Mouse (Mus musculus): ENCODE data around the gene Peak1.

Gene Peak1

DNA sequence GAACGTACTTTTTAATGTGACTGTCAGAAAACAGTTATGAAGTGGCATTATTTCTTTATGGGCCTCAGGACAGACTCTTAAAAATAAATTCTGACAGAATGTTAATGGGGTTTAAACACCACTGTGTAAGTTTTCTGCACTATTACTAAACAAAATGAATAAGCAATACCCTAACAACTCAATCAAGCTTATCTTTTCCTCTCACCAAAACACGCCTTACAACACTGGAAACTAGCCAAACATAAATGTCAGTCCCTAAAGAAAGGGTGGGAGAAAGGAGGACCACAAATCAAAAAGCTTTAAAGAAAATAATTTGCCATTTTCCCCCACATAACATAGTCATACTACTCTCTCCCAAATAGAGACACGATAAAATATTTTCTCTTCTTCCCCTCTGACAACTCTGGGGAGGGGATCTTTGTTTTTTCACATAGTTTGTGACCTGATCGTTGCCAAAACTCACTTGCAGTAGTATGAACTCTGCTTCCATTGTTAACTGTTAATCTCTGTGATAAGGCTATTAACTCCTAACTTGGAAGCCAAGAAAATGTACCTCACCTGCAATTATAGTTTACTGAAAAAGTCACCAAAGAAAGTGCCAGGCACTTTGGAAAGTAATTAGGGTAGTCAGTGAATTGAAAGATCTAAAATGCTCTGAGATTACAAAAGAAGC lies 1.8 kb downstream of the Peak1 start:
- peak; percentile 20 for DNase-seq (ENCODE audit: inconsistent ontology term)

DNA sequence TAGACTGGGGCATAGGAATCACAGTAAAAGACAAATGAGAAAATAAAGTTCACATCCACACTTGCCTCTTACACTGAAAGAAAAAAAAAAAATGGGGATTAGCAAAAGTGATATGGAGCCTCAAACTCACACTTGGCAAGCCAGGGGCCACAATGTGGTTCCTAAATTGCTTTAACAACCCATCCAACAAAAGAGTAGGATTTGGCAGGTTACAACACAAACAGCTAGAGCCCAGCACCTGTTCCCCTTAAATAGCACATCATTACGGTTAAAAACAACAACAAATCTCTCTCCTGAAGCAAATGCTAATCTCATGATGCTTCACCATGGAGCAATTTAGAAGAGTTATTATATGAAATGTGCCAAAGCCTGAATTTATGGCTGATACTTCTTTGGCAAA lies 2.5 kb downstream of the Peak1 start:
- no peak for DNase-seq (ENCODE audit: inconsistent ontology term)

DNA sequence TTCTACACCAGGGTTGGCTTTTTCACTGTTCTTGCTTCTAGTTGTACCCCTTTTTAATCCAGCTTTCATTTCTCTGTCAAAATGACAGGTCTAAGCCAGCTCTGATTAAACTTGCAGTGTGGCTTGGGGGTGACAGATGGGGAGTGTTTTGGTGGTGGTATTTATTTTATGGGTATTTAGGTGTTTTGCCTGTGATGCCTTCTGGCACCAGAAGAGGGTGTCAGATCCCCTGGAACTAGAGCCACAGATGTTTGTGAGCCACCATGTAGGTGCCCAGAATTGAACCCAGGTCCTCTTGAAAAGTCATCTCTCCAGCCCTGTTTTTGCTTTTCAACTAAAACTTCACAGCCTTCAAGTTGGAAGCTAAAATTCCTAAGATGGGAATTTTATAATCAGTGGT lies 3.5 kb downstream of the Peak1 start:
- DNase-seq (ENCODE audit: inconsistent ontology term): no peak

DNA sequence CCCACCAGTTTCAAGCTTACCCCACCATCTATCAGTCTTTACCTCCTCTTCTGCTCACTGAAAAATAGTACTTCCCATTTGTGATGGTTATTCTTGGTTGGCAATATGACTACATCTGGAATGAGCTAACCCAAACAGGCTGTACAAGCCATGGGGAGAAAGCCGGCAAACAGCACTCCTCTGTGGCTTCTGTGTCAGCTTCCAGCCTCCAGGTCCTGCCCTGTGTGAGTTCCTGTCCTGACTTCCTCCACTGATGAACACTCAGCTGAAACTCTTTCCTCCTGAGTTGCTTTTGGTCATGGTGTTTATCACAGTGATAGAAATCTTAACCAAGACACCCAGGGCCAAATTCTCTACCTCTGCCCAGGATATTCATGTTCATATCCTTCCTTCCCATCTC lies 5.2 kb downstream of the Peak1 start:
- no peak for DNase-seq (ENCODE audit: inconsistent ontology term)

DNA sequence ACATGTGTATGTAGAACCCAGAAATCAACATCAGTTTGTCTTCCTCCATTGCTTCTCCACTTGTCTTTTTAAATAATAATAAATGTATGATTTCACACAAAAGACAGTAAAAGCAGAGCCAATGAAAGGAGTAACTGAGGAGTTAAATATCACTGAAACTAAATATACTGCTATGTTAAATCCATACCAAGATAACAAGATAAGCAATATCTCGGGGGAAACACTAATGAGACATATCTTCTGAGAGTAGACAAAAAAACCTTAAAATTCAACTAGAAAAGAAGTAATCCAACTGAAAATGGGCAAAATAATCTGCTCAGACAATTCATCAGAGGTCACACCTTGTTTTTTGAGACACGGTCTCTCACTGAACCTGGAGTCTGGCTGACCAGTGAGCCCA lies 7.9 kb downstream of the Peak1 start:
- no peak for DNase-seq (ENCODE audit: inconsistent ontology term)

DNA sequence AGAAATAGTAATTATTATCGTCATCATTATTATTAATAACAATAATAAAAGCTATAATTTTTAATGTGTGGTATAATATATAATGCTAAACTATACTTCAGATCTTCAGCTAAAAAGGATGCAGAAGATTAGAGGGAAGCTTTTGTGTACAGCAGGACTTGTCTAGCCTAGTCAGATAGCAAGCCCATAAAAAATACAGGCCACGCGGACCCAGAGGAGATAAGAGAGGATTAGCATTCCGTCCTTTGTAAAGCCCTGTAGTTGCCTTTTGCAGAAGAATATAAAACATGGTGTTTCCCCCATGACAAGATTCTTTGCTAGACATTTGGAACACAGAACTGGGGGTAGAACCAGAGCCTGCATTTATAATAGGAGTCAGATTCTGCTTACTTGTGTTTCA lies 13.2 kb downstream of the Peak1 start:
- no peak for DNase-seq (ENCODE audit: inconsistent ontology term)

DNA sequence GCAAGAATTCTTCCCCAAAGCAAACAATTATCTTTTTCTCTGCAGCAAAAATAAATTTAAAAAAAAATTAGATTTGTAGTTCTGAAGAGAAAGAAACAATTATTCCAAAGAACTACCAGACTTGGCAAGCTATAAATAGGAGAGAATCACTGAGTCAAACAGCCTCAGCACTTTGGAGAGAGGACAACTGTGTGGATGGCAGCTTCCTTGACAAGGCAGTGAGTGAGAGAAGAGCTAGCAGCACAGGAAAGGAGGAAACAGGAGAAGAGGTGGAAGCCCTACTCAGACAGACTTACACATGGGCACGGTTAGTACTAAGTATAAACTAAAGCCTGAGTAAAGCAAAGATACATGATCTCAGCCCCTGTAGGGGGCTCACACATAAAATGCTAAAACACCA lies 21.6 kb downstream of the Peak1 start:
- DNase-seq (ENCODE audit: inconsistent ontology term): peak; percentile 74

DNA sequence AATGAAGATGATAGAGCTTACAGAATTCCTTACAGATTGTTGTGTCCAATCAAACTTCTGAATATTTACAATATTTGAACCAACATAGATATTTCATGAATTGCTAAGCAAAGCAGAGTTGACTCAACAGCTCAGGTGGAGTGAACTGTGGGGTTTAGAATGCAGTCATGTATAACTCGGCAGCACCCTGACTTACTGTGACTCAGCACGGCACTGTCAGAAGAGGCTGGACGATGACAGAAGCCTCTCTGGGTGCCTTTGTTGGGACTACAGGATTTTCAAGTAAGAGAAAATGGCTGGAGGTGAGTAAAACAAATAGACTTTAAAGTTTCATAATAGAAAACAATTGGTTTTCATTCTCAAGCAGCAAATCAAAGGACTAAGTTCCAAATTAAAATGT lies 25.0 kb downstream of the Peak1 start:
- DNase-seq (ENCODE audit: inconsistent ontology term): no peak

DNA sequence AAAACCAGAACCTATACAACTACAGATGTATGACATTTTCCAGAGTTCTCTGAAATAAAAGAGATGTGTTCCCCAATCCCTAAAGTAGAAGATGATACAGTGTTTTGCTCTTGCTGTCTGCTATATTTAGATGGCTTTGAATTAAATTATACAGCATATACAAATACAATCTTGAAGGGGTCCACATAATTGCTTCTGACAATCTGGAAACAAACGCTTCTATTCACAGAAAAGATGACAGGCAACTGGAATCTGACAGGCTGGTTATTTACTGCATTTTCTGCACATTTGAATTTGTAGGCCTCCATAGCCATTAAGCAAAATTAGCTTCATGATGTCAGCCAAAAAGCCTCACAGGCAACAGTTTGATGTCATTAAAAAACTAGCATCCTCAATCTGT lies 35.1 kb downstream of the Peak1 start:
- peak; percentile 54 for DNase-seq (ENCODE audit: inconsistent ontology term)

DNA sequence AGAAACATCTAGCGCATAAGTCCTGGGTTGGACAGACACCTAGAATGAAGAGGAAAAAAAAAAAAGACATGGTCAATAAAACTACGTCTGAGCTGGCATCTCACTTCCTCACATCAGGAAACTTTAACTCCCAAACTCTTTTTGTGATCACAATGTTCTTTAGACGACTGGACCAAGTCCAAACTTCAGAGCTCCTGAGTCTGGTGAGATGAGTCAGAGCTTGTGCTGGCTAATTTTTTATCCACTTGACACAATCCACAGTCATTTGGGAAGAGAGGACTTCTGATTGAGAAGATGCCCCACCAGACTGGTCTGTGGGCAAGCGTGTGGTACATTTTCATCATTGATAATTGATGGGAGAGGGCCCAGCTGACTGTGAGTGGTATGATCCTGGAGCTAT lies 43.5 kb downstream of the Peak1 start:
- peak; percentile 67 for DNase-seq (ENCODE audit: inconsistent ontology term)

DNA sequence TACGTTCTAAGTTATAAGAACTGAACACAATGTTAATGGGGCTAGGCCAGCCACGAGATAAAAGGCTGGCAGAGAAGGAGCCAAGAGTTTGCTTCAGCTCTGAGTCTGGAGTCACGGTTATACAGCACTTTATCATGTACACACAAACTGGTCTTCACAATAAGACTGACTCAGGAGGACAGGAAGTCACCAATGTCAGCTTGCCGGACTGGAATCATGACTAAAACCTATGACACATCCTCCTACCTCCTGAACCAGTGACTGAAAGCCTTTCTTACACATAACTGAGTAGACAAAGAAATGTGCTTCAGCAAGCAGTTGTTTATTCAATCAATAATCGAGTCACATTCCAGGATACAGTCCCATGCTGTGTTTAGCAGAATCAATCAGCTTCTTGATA lies 47.2 kb downstream of the Peak1 start:
- peak; percentile 89 for DNase-seq (ENCODE audit: inconsistent ontology term)

DNA sequence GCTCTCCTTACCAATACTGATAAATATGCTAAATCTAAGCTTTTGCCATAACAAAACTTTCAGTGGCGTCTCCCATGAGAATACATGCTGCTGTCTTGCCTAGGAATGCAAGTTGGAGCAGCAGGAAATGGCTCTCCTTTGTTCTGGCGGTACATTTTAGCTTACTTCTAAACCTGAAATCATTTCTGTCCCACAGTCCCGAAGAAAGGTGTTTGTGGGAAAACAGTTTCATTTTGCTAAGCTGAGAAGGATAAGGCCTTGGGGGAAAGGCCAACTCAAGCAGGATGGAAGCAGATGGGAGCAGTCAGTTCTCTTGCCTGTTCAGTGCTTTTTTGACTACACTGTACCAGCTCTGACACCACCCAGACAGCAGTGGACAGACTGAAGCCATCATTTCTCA lies 49.1 kb downstream of the Peak1 start:
- no peak for DNase-seq (ENCODE audit: inconsistent ontology term)

DNA sequence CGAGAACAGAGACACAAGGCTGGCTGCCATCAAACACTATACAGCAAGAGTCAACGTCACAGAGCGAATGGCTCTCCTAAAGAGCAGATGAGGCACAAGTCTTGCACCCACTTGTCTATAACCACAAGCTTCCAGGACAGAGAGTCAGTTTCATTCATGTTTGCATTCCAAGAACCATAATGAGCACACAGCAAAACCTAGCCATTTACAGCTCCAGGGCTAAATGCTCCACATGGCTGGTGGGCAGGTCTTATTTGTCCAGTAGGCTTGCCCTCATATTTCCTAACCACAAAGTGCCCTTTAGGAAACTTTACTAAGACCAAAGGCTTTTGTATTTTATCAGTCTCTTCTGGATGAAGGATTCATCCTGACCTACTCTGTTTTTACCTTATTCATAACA lies 54.6 kb downstream of the Peak1 start:
- DNase-seq (ENCODE audit: inconsistent ontology term): peak; percentile 49

DNA sequence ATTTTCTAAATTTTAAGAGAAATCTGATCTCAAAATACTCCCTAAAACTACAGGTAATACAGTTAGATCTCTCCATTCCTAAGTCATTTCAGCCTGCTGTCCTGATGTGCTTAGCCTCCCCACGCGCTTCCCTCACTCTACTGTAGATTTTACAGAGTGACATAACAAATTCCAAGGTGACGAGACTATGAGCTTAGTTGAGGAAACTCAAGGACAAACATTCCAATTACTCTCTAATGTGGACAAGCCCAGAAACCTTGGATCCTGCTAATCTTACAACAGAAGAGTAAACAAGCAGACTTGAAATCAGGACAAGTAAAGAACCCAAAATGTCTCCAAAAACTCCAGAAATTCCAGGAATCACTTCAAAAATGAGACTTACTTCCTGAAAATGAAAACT lies 58.6 kb downstream of the Peak1 start:
- DNase-seq (ENCODE audit: inconsistent ontology term): peak; percentile 20

DNA sequence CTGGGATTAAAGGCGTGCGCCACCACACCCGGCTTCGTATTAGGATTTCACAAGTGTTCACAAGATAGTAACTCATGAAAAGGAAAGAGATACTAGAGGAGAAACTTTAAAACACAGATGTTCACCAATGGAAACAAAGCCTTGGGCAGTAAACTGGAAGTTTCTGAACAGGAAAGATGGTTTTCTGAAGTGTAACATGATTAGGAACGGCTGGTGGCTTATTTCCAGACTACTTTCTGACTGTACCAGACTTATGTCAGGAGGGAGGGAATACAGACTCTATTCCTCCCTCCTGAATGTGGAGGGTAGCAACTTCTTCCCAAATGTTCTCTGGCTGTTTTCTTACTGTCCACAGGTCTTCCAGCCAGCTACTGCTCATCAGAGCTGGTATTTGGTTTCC lies 62.7 kb downstream of the Peak1 start:
- DNase-seq (ENCODE audit: inconsistent ontology term): no peak

DNA sequence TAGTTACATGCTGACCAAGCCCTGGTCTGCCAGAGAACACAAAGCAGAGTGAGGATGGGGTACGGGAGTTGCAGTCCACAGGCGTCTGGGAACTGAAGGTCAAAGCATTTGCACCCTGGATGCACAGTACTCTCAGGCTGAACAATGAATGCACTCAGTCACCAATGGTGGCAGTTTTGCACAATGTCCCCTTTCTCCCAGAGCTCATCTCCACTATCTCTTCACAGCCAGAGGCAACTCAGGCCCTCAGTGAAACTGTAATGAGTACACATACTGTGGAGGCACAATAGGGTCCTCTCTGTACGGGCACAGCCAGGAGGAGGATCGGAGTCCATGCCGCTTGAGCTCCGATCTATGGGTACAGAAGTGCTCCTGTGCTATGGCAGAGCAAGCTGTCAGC lies 71.5 kb downstream of the Peak1 start:
- DNase-seq (ENCODE audit: inconsistent ontology term): peak; percentile 22

DNA sequence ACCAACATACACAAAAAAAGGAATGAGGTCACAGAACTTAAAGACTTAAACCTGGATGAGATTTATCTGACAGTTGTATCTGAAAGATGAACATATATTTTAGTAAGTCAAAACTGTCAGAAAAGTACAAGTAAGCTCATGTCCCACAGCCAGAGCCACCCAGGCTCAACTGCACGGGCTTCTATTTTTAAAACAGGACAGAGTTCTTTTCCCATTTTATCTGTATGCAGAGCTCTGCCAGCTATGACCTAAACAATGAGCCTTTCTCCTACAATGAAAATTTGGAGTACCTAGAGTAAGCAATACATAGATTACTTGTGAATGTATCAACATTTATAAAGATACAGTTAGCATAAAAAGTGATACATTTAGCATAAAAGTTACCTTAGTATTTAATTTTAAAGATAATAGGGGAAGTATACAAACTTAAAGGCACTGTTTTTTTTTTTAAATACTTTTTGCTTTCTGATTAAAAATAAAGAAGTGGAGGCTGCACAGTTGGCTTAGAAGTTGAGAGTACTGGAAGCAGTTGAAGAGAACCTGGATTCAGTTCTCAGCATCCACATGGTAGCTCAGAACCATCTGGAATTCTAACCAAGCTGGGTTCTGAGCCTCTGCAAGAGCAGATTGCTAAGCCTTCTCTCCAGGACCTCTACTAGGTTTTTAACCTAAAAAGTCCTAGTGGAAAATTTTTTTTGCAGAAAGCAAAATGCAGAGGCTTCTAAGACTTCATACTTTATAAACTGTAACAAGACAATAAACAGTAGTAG lies 78.3 kb downstream of the Peak1 start:
- DNase-seq (ENCODE audit: inconsistent ontology term): no peak

DNA sequence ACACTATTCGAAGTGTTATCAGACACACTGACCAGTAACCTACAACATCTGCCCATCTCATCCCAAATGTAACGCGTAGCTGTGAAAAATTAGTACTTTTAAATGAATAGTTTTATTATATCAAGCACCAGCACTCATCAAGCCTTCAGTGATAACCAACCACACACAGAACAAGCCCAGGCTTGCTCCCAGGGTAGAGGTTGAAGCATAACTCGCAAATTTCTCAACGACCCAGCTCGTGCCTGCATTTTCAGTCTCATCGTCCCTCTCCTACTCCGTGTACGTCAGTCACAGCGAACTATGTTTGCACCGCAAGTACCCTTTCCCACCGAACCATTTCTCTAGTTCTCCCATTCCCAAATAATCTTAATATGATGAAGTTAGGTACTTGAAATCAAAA lies 83.5 kb downstream of the Peak1 start:
- DNase-seq (ENCODE audit: inconsistent ontology term): no peak

DNA sequence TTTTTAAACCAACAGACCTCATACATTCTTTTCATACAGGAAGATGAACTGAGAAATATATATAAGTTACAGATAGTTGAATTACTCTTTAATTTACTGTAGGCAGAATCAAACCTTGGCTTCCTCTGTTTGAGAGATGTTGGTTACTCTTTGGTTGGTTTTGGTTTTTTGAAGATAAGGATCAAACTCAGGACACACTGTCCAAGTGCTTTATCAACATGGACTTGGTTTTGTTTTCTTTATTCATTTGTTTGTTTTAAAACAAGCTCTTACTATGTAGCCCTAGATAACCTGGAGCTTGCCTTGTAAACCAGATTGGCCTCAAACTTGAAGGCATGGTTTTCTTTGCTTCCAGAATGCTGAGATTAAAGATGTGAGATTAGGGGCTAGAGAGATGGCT lies 85.1 kb downstream of the Peak1 start:
- no peak for DNase-seq (ENCODE audit: inconsistent ontology term)

DNA sequence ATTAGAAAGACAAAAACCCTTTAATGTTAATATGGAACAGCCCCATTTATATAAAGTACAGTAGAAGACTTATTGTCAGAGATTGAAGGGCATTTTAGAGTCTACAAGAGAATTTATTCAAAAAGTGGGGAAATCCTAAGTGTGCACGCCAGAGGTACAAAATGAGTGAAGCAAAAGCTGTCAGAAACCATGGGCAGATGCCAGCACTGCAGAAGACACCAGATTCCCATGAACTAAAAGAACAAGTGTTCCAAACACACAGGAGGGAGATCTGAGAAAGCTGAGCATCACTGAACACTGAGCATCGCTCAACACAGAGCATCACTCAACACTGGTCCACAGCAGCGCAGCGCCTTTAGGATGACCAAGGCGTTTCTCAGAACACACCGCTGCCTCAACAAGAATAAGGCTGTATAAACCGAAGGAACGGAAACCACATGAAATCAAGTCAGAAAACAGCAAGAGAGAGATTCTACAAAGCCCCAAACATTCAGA lies 91.3 kb downstream of the Peak1 start:
- DNase-seq (ENCODE audit: inconsistent ontology term): no peak

DNA sequence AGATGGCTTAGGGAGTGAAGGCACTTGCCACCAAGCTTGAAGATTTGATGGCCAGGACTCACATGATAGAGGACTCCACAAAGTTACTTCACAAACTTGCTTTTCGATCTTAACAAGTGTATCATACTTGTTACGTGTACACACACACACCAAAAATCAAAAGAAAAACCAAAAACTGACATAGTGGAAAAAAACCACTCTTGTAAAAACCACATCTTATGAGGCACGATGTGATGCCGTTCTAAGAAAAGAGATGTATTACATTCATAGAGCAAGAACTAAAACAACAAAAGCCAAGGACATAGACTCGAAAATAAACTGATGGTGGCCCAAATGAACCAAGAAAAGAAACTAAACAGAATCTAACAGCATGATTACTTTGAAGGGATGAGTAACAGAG lies 92.1 kb downstream of the Peak1 start:
- no peak for DNase-seq (ENCODE audit: inconsistent ontology term)

DNA sequence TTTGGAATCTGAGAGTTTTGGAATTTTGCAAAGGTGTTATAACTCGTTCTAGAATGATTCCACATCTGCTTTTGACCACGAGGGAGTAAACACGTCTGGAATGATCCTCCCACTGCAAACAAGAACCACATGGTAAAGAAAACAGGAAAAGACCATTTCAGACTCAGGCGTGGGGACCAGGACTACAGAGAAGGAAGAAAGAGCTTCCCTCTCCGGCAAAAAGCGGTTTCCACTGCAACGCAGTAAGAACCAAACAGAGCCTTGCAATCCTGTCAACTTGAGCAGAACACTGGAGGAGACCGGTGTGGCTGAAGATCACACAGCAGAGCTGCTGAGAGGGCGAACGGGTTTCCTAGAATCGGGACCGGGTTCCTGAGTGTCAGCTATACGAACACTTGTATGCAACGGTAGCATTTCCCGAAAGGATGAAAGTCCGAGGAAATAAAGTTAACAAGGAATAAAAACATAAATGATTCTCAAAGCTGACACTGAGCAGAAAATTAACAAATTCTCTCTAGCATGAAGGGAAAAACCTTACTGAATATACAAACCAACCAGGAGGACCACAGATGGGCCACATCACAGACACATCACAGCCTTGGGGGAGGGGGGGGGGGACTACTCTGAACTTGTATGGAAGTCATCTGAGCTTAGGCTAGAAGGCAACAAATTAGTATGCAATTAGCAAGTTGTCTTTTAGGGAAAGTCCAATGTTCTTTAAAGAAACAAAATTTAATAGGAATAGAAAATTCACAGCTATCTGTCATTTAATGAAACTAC lies 93.1 kb downstream of the Peak1 start:
- no peak for DNase-seq (ENCODE audit: inconsistent ontology term)

DNA sequence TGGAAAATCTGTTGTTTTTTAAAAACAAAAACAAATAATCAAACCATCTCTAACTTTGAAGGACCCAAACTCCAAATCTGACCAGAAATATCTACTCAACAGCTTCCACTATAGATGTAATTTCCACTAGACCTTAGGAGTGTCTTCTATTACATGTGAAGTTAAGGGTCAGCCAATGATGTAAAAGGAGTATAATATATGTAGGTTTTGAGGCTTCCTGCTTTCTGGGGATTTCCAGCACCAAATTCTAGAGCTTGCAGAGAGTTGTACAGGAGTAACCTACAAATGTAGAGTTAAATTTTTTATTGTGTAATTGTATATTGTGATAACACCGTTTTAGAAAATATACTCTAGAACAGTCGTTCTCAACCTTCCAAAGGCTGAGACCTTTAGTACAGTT lies 96.6 kb downstream of the Peak1 start:
- no peak for DNase-seq (ENCODE audit: inconsistent ontology term)

Data from Muller cell, postnatal 12 days (primary cell).